Mouse (Mus musculus): ENCODE data around the gene Pls3. TPM values are rescaled to one million over a fixed set of nuclear protein-coding genes. Genes with fewer than 3 reads are reported as not detected.
"Not testable (repeated sequence)": the region's sequence is repeated elsewhere in the genome, so short reads cannot be mapped to it uniquely, and the experiment has no call there.

Pls3 gene
- polyA plus RNA-seq, 1 experiment from 2014 or later: 150 TPM

DNA sequence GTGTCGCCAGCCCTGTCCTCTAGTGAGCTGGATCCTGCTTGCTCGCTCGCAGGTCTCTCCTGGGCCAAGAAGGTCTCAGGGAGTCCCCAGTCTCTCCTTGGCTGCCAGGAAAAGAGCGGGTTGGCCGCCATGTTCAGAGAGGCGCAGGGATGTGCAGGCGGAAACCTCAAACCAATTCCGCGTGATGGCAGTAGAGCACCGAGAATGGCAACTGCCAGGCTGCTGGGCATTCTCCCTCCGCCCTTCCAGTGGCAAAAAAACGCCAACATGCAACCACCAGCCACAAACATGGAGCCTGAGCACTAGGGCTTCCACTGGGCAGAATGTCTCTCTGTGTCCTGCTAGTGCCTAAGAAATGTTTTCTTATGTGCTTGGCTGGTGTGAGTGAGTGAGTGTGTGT, 115.9 kb downstream of the Pls3 start:
- not testable (repeated sequence) for H3K36me3 ChIP-seq (ENCODE audit: insufficient read depth, low read length); H3K4me3 ChIP-seq (ENCODE audit: low read depth, low read length); H3K4me1 ChIP-seq (ENCODE audit: insufficient read depth, low read depth, low read length); H3K9me3 ChIP-seq (ENCODE audit: low read length); H3K27ac ChIP-seq (ENCODE audit: low read length); H3K4me2 ChIP-seq (replicated peaks; ENCODE audit: low read depth, low read length); H3K9ac ChIP-seq (replicated peaks; ENCODE audit: low read depth); H3K27me3 ChIP-seq (replicated peaks; ENCODE audit: insufficient read depth, low read length)
- peak; percentile 66 for TF ChIP-seq CTCF (IDR thresholded peaks at IDR 0.05)
- ATAC-seq: peak; percentile 57; the same call in 1 of the 2 replicates
- peak; percentile 39 for DNase-seq (ENCODE audit: low spot score)
- WGBS: 72% methylated on average over 12 of the region's 12 CpGs

GRCm38 (mm10) chrX:75757966-75758365, 117.0 kb downstream of the Pls3 start:
- H3K36me3 ChIP-seq (ENCODE audit: insufficient read depth, low read length); ATAC-seq; H3K9ac ChIP-seq (replicated peaks; ENCODE audit: low read depth); H3K4me1 ChIP-seq (ENCODE audit: insufficient read depth, low read depth, low read length); H3K4me2 ChIP-seq (replicated peaks; ENCODE audit: low read depth, low read length); H3K9me3 ChIP-seq (ENCODE audit: low read length); H3K27ac ChIP-seq (ENCODE audit: low read length); H3K4me3 ChIP-seq (ENCODE audit: low read depth, low read length); H3K27me3 ChIP-seq (replicated peaks; ENCODE audit: insufficient read depth, low read length): not testable (repeated sequence)
- WGBS: 84% methylated on average over 14 of the region's 14 CpGs
- TF ChIP-seq CTCF (IDR thresholded peaks at IDR 0.05): peak; percentile 37
- peak; percentile 4 for DNase-seq (ENCODE audit: low spot score)

GRCm38 (mm10) chrX:75754531-75754930, 120.5 kb downstream of the Pls3 start:
- H3K4me2 ChIP-seq (replicated peaks; ENCODE audit: low read depth, low read length); H3K27me3 ChIP-seq (replicated peaks; ENCODE audit: insufficient read depth, low read length); H3K4me1 ChIP-seq (ENCODE audit: insufficient read depth, low read depth, low read length); ATAC-seq; H3K9ac ChIP-seq (replicated peaks; ENCODE audit: low read depth); H3K4me3 ChIP-seq (ENCODE audit: low read depth, low read length); H3K36me3 ChIP-seq (ENCODE audit: insufficient read depth, low read length); H3K27ac ChIP-seq (ENCODE audit: low read length); H3K9me3 ChIP-seq (ENCODE audit: low read length): not testable (repeated sequence)
- DNase-seq (ENCODE audit: low spot score): peak; percentile 3

DNA sequence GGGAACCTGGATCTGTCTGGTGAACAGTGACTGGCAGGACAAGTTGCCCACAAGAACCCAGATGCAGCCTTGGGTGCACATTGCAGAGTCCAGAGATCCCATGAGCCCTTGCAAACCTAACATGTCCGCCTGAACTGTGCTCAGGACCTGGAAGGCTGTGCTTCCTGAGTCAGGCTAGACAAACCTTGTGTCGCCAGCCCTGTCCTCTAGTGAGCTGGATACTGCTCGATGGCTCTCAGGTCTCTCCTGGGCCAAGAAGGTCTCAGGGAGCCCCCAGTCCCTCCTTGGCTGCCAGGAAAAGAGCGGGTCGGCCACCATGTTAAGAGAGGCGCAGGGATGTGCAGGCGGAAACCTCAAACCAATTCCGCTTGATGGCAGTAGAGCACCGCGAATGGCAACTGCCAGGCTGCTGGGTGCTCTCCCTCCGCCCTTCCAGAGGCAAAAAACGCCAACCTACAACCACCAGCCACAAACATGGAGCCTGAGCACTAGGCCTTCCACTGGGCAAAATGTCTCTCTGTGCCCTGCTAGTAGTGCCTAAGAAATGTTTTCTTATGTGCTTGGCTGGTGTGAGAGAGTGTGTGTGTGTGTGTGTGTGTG, 124.8 kb downstream of the Pls3 start:
- not testable (repeated sequence) for ATAC-seq; H3K27me3 ChIP-seq (replicated peaks; ENCODE audit: insufficient read depth, low read length); DNase-seq (ENCODE audit: low spot score); H3K36me3 ChIP-seq (ENCODE audit: insufficient read depth, low read length); H3K4me2 ChIP-seq (replicated peaks; ENCODE audit: low read depth, low read length); H3K4me3 ChIP-seq (ENCODE audit: low read depth, low read length); H3K9ac ChIP-seq (replicated peaks; ENCODE audit: low read depth); H3K27ac ChIP-seq (ENCODE audit: low read length); H3K9me3 ChIP-seq (ENCODE audit: low read length); H3K4me1 ChIP-seq (ENCODE audit: insufficient read depth, low read depth, low read length)
- no CpG with 5 or more reads among the region's 12 CpGs for WGBS

DNA sequence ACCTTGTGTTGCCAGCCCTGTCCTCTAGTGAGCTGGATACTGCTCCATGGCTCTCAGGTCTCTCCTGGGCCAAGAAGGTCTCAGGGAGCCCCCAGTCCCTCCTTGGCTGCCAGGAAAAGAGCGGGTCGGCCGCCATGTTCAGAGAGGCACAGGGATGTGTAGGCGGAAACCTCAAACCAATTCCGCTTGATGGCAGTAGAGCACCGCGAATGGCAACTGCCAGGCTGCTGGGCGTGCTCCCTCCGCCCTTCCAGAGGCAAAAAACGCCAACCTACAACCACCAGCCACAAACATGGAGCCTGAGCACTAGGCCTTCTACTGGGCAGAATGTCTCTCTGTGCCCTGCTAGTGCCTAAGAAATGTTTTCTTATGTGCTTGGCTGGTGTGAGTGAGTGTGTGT, 125.7 kb downstream of the Pls3 start:
- not testable (repeated sequence) for H3K4me2 ChIP-seq (replicated peaks; ENCODE audit: low read depth, low read length); H3K9ac ChIP-seq (replicated peaks; ENCODE audit: low read depth); H3K36me3 ChIP-seq (ENCODE audit: insufficient read depth, low read length); ATAC-seq; H3K4me3 ChIP-seq (ENCODE audit: low read depth, low read length); H3K4me1 ChIP-seq (ENCODE audit: insufficient read depth, low read depth, low read length); H3K27ac ChIP-seq (ENCODE audit: low read length); H3K27me3 ChIP-seq (replicated peaks; ENCODE audit: insufficient read depth, low read length); H3K9me3 ChIP-seq (ENCODE audit: low read length)
- DNase-seq (ENCODE audit: low spot score): peak; percentile 17
- 79% methylated on average over 8 of the region's 10 CpGs for WGBS
- peak; percentile 50 for TF ChIP-seq CTCF (IDR thresholded peaks at IDR 0.05)

- WGBS: 57% methylated on average over 9 of the region's 14 CpGs
- not testable (repeated sequence) for H3K9me3 ChIP-seq (ENCODE audit: low read length); ATAC-seq; H3K4me3 ChIP-seq (ENCODE audit: low read depth, low read length); H3K4me2 ChIP-seq (replicated peaks; ENCODE audit: low read depth, low read length); H3K36me3 ChIP-seq (ENCODE audit: insufficient read depth, low read length); H3K27me3 ChIP-seq (replicated peaks; ENCODE audit: insufficient read depth, low read length); H3K9ac ChIP-seq (replicated peaks; ENCODE audit: low read depth); H3K27ac ChIP-seq (ENCODE audit: low read length); H3K4me1 ChIP-seq (ENCODE audit: insufficient read depth, low read depth, low read length)
- TF ChIP-seq CTCF (IDR thresholded peaks at IDR 0.05): peak; percentile 55
- peak; percentile 4 for DNase-seq (ENCODE audit: low spot score)
These were observed 130.5 kb downstream of the Pls3 start for GRCm38 (mm10) chrX:75744466-75744865.

DNA sequence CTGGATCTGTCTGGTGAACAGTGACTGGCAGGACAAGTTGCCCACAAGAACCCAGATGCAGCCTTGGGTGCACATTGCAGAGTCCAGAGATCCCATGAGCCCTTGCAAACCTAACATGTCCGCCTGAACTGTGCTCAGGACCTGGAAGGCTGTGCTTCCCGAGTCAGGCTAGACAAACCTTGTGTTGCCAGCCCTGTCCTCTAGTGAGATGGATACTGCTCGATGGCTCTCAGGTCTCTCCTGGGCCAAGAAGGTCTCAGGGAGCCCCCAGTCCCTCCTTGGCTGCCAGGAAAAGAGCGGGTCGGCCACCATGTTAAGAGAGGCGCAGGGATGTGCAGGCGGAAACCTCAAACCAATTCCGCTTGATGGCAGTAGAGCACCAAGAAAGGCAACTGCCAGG, 135.5 kb downstream of the Pls3 start:
- not testable (repeated sequence) for H3K9ac ChIP-seq (replicated peaks; ENCODE audit: low read depth); H3K27ac ChIP-seq (ENCODE audit: low read length); H3K4me2 ChIP-seq (replicated peaks; ENCODE audit: low read depth, low read length); H3K9me3 ChIP-seq (ENCODE audit: low read length); H3K27me3 ChIP-seq (replicated peaks; ENCODE audit: insufficient read depth, low read length); ATAC-seq; H3K4me3 ChIP-seq (ENCODE audit: low read depth, low read length); H3K4me1 ChIP-seq (ENCODE audit: insufficient read depth, low read depth, low read length); DNase-seq (ENCODE audit: low spot score); H3K36me3 ChIP-seq (ENCODE audit: insufficient read depth, low read length)
- no CpG with 5 or more reads among the region's 8 CpGs for WGBS

Data from lung, postnatal 0 days (tissue).